In genomic region chr1:37998371-37999199, GRCm38 (mm10) we compare ENCODE assay signal across 8 mouse cellular contexts. TPM values are rescaled to one million over a fixed set of nuclear protein-coding genes. Genes with fewer than 3 reads are reported as not detected.
DNase-seq lines count a peak whose midpoint lies in the region; ATAC-seq and TF ChIP-seq lines count a peak whose summit lies in the region.

No protein-coding gene starts in this region.

- TF ChIP-seq POLR2A in kidney, adult 2 months (IDR thresholded peaks at IDR 0.05; ENCODE audit: low read depth, low read length) = no peak

- no peak for TF ChIP-seq EP300 in liver, embryonic 14.5 days (IDR thresholded peaks at IDR 0.05; ENCODE audit: low read depth)

- ATAC-seq in forebrain, postnatal 0 days = peak; percentile 0; the same call in 1 of the 2 replicates
- ATAC-seq in liver, embryonic 14.5 days (ENCODE audit: insufficient read depth) = peak; percentile 57

- no peaks in the 10 kb centered on the region for H3K9me3 ChIP-seq in forebrain, postnatal 0 days (ENCODE audit: low read length)
- no peaks in the 10 kb centered on the region for H3K9me3 ChIP-seq in liver, embryonic 14.5 days (ENCODE audit: control insufficient read depth, low read length)

- H3K27ac ChIP-seq in kidney, adult 2 months (ENCODE audit: insufficient read depth, low read depth, low read length) = 0 out of 2 replicates have a peak overlapping the region, but pooled peaks have one; percentile 30
- peak overlapping the region; percentile 96 for H3K27ac ChIP-seq in forebrain, postnatal 0 days (ENCODE audit: low read depth, low read length)
- peak overlapping the region; percentile 87 for H3K27ac ChIP-seq in liver, embryonic 14.5 days

- H3K9ac ChIP-seq in forebrain, postnatal 0 days = peak overlapping the region; percentile 85
- H3K9ac ChIP-seq in liver, embryonic 14.5 days (replicated peaks) = peak overlapping the region; percentile 94

- no peaks in the 10 kb centered on the region for H3K27me3 ChIP-seq in kidney, adult 2 months (replicated peaks; ENCODE audit: control insufficient read depth, insufficient read depth, low read length)
- no peaks in the 10 kb centered on the region for H3K27me3 ChIP-seq in forebrain, postnatal 0 days (ENCODE audit: insufficient read depth, low read length)
- H3K27me3 ChIP-seq in liver, embryonic 14.5 days (ENCODE audit: control insufficient read depth, insufficient read depth, low read length) = no peaks in the 10 kb centered on the region

- H3K36me3 ChIP-seq in kidney, adult 2 months (ENCODE audit: control insufficient read depth, insufficient read depth, low read length) = peaks cover 2% of the 10 kb centered on the region; the same call in 1 of the 2 replicates
- peaks cover 18% of the 10 kb centered on the region for H3K36me3 ChIP-seq in forebrain, postnatal 0 days (ENCODE audit: insufficient read depth)
- H3K36me3 ChIP-seq in liver, embryonic 14.5 days (replicated peaks; ENCODE audit: control insufficient read depth, insufficient read depth, low read depth) = peaks cover 22% of the 10 kb centered on the region

- 2% methylated on average over 47 of the region's 47 CpGs for WGBS in kidney, adult 2 months
- 5% methylated on average over 44 of the region's 47 CpGs for WGBS in forebrain, postnatal 0 days
- 2% methylated on average over 46 of the region's 47 CpGs for WGBS in liver, embryonic 14.5 days (ENCODE audit: insufficient replicate concordance)

- peak overlapping the region; percentile 75 for H3K4me2 ChIP-seq in forebrain, postnatal 0 days (ENCODE audit: low read depth)
- H3K4me2 ChIP-seq in liver, embryonic 14.5 days (ENCODE audit: low read depth) = peak overlapping the region; percentile 87

- DNase-seq in kidney, adult 2 months = peak; percentile 37
- no peak for DNase-seq in kidney, postnatal 10 days
- peak; percentile 20 for DNase-seq in Muller cell, postnatal 12 days (ENCODE audit: inconsistent ontology term)
- DNase-seq in forebrain, postnatal 0 days = peak; percentile 3
- DNase-seq in liver, embryonic 14.5 days (ENCODE audit: low read depth in 3 of 3, low spot score in 3 of 3) = peak in 1 of 3 experiments; percentile 36
- no peak for DNase-seq in right cerebral cortex, postnatal 14 days
- no peak for DNase-seq in left cerebral cortex, adult 9 months (ENCODE audit: low spot score in 2 of 2)
- no peak for DNase-seq in urinary bladder, postnatal 10 days (ENCODE audit: low spot score)

- peak overlapping the region; percentile 93 for H3K4me3 ChIP-seq in kidney, adult 2 months (ENCODE audit: insufficient read depth, low read depth, low read length)
- H3K4me3 ChIP-seq in forebrain, postnatal 0 days (ENCODE audit: low read depth, low read length) = peak overlapping the region; percentile 88
- peak overlapping the region; percentile 88 to 94 for H3K4me3 ChIP-seq in liver, embryonic 14.5 days (ENCODE audit: insufficient read depth in 1 of 2, low read depth in 2 of 2, low read length in 2 of 2)

- H3K4me1 ChIP-seq in kidney, adult 2 months (ENCODE audit: control insufficient read depth, insufficient read depth, low read length) = peaks cover 3% of the 10 kb centered on the region; the same call in 1 of the 2 replicates
- peaks cover 13% of the 10 kb centered on the region for H3K4me1 ChIP-seq in forebrain, postnatal 0 days (ENCODE audit: insufficient read depth)
- peaks cover 21 to 35% of the 10 kb centered on the region in 2 experiments for H3K4me1 ChIP-seq in liver, embryonic 14.5 days (replicated peaks; ENCODE audit: control insufficient read depth in 2 of 2, insufficient read depth in 2 of 2, low read length in 1 of 2)

- no peak for TF ChIP-seq CTCF in kidney, adult 2 months (conservative IDR thresholded peaks at IDR 0.05; ENCODE audit: insufficient read depth, insufficient read length, low read depth, low read length)
- no peak for TF ChIP-seq CTCF in forebrain, postnatal 0 days (IDR thresholded peaks at IDR 0.05; ENCODE audit: low read depth)
- TF ChIP-seq CTCF in liver, embryonic 14.5 days (IDR thresholded peaks at IDR 0.05; ENCODE audit: low read depth) = no peak

RNA-seq across cellular contexts. Expression of gene Eif5b, which starts 0.8 kb away (rescaled TPM):
- 7.1 TPM in 2 replicates for polyA plus RNA-seq in kidney, adult 2 months (2012; rRNA removed)
- total RNA-seq in forebrain, postnatal 0 days (2014; rRNA removed) = 10.5 and 21.6 TPM in 2 replicates
- polyA plus RNA-seq in forebrain, postnatal 0 days (2015; fragmentation: Nextera tagmentation; extraction: Ambion mirVana) = 13.7 and 18.1 TPM in 2 replicates
- 16.8 and 23.9 TPM in 2 replicates for polyA plus RNA-seq in liver, embryonic 14.5 days (2012; rRNA removed)
- 14.0 and 16.2 TPM in 2 replicates for polyA plus RNA-seq in liver, embryonic 14.5 days (2014; fragmentation: Nextera tagmentation; extraction: Ambion mirVana)

RNA-seq across cellular contexts. Expression of gene Txndc9, which starts 0.9 kb away (rescaled TPM):
- polyA plus RNA-seq in kidney, adult 2 months (2012; rRNA removed) = 8.9 and 13.1 TPM in 2 replicates
- 48.1 and 60.2 TPM in 2 replicates for total RNA-seq in forebrain, postnatal 0 days (2014; rRNA removed)
- polyA plus RNA-seq in forebrain, postnatal 0 days (2015; fragmentation: Nextera tagmentation; extraction: Ambion mirVana) = 126 and 129 TPM in 2 replicates
- polyA plus RNA-seq in liver, embryonic 14.5 days (2012; rRNA removed) = 9.7 and 20.5 TPM in 2 replicates
- 59.1 and 65.9 TPM in 2 replicates for polyA plus RNA-seq in liver, embryonic 14.5 days (2014; fragmentation: Nextera tagmentation; extraction: Ambion mirVana)

RNA-seq across cellular contexts. Expression of gene Lyg1, which starts 41.0 kb away (rescaled TPM):
- not detected in 2 replicates for polyA plus RNA-seq in kidney, adult 2 months (2012; rRNA removed)
- not detected in 2 replicates for total RNA-seq in forebrain, postnatal 0 days (2014; rRNA removed)
- polyA plus RNA-seq in forebrain, postnatal 0 days (2015; fragmentation: Nextera tagmentation; extraction: Ambion mirVana) = not detected in 2 replicates
- not detected in 2 replicates for polyA plus RNA-seq in liver, embryonic 14.5 days (2012; rRNA removed)
- polyA plus RNA-seq in liver, embryonic 14.5 days (2014; fragmentation: Nextera tagmentation; extraction: Ambion mirVana) = not detected in 2 replicates

Comparison
In these comparisons a context has a peak if more than half of its experiments do, and no peak if none do; other contexts are left out.
1. DNase-seq: peak in kidney, adult 2 months (single experiment), Muller cell, postnatal 12 days (single experiment) and forebrain, postnatal 0 days (single experiment); none in kidney, postnatal 10 days (single experiment), right cerebral cortex, postnatal 14 days (single experiment), left cerebral cortex, adult 9 months (0 of 2) and urinary bladder, postnatal 10 days (single experiment).
2. H3K27ac ChIP-seq: peak in every context shown above with its lines; median percentile 96 in forebrain, postnatal 0 days; 87 in liver, embryonic 14.5 days; 30 in kidney, adult 2 months.
3. Peak in every context shown above with its lines, with median percentiles within 50 percentile points of each other: H3K4me3 ChIP-seq.